Mouse (Mus musculus) kidney, embryonic 16.5 days (tissue): Measurements from ENCODE around the gene Dlx4. TPM values are rescaled to one million over a fixed set of nuclear protein-coding genes. Genes with fewer than 3 reads are reported as not detected.
A peak's percentile ranks its signal among the peaks of the same experiment; 100 is the strongest.

ENCODE experiments used
- ATAC-seq: fragments of 200-750 bp; cut with Nextera tagmentation; 2 replicates; pipeline ENCODE4 v1.8.0; 2017; ENCODE audit warnings: moderate TSS enrichment; ENCODE audit not compliant: low FRiP score, low TSS enrichment
- H3K27ac ChIP-seq: fragments of 300-500 bp; sonication (generic); 2 replicates; pipeline ENCODE4 v1.5.1; 2014; ENCODE audit warnings: low read length
- H3K27me3 ChIP-seq: fragments of 300-500 bp; sonication (generic); 2 replicates; pipeline ENCODE4 v1.6.1; 2014; ENCODE audit warnings: low read length, control low read depth, mixed read lengths; ENCODE audit not compliant: insufficient read depth
- H3K36me3 ChIP-seq: fragments of 300-500 bp; sonication (generic); 2 replicates; pipeline ENCODE4 v1.6.1; 2014; ENCODE audit warnings: low read length, control low read depth, mixed read lengths; ENCODE audit not compliant: insufficient read depth
- H3K4me1 ChIP-seq: fragments of 300-500 bp; sonication (generic); 2 replicates; pipeline ENCODE4 v1.6.1; 2014; ENCODE audit warnings: low read length, control low read depth, mixed read lengths; ENCODE audit not compliant: insufficient read depth
- H3K4me2 ChIP-seq: fragments of 300-500 bp; sonication (generic); replicated peaks from 2 replicates; pipeline ENCODE4 v1.6.1; 2014; ENCODE audit warnings: low read depth, low read length
- H3K4me3 ChIP-seq: fragments of 300-500 bp; sonication (generic); 2 replicates; pipeline ENCODE4 v1.5.1; 2014; ENCODE audit warnings: mild to moderate bottlenecking, low read length
- H3K9ac ChIP-seq: fragments of 300-500 bp; sonication (generic); replicated peaks from 2 replicates; pipeline ENCODE4 v1.6.1; 2014; ENCODE audit warnings: low read length
- H3K9me3 ChIP-seq: fragments of 300-500 bp; sonication (generic); 2 replicates; pipeline ENCODE4 v1.6.1; 2016; ENCODE audit warnings: low read length, control low read depth
- whole genome bisulfite sequencing: fragments of 180-500 bp; shearing (Covaris S2); extraction: QIAGEN DNeasy Blood & Tissue Kit; methylation state at CpG from one replicate; pipeline ENCODE4 v1.1.7; 2014; 5-methylcytosine and 5-hydroxymethylcytosine counted together
- polyA plus RNA-seq: library from polyadenylated mRNA; unstranded; fragments of >200 nt; fragmentation: Nextera tagmentation; extraction: Ambion mirVana; gene quantifications from 2 replicates; pipeline ENCODE4 v1.2.1, GENCODE M21; 2015

The Dlx4 gene
- polyA plus RNA-seq, 1 experiment from 2014 or later = not detected

- H3K27me3 ChIP-seq = no peaks in the 10 kb centered on the region
- no peak overlapping the region for H3K4me2 ChIP-seq
- H3K36me3 ChIP-seq = no peaks in the 10 kb centered on the region
- peaks cover under 1% of the 10 kb centered on the region; the same call in 1 of the 2 replicates for H3K9me3 ChIP-seq
- no peak overlapping the region for H3K9ac ChIP-seq
- 71% methylated on average over 6 of the region's 6 CpGs for WGBS
- H3K4me1 ChIP-seq = peaks cover 44% of the 10 kb centered on the region
- ATAC-seq = no peak
- H3K27ac ChIP-seq = no peak overlapping the region
- no peak overlapping the region for H3K4me3 ChIP-seq
These were observed 48.2 kb downstream of the Dlx4 start for GRCm38 (mm10) chr11:95097889-95098288.

GRCm38 (mm10) chr11:95096608-95097373 lies 49.3 kb downstream of the Dlx4 start:
- H3K36me3 ChIP-seq = no peaks in the 10 kb centered on the region
- no peak overlapping the region for H3K4me3 ChIP-seq
- peak; percentile 79 for ATAC-seq
- no peaks in the 10 kb centered on the region for H3K27me3 ChIP-seq
- H3K9me3 ChIP-seq = no peaks in the 10 kb centered on the region
- 0 out of 2 replicates have a peak overlapping the region, but pooled peaks have one; percentile 37 for H3K9ac ChIP-seq
- peaks cover 43% of the 10 kb centered on the region for H3K4me1 ChIP-seq
- 38% methylated on average over 4 of the region's 4 CpGs for WGBS
- H3K27ac ChIP-seq = peak overlapping the region; percentile 79
- no peak overlapping the region for H3K4me2 ChIP-seq

DNA sequence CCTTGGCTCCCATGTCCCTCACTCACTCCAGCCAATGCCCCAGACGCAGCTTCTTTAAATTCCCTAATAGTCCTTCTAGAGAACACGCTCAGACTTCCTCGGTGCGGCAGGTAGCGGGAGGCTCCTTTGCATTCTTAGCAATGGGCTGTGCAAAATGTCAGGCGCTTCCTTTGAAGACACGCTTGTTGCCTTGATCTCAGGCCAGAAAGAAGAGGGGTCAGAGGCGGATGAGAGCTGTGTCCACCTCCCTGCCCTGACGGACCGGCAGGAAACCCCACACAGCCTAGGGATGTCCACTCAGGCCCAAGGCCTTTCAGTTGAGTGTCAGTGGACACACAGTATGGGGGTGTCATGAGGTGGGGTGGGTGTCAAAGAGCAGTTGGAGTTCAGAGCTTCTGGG lies 50.5 kb downstream of the Dlx4 start:
- no peak for ATAC-seq
- 48% methylated on average over 10 of the region's 10 CpGs for WGBS
- no peak overlapping the region for H3K27ac ChIP-seq

DNA sequence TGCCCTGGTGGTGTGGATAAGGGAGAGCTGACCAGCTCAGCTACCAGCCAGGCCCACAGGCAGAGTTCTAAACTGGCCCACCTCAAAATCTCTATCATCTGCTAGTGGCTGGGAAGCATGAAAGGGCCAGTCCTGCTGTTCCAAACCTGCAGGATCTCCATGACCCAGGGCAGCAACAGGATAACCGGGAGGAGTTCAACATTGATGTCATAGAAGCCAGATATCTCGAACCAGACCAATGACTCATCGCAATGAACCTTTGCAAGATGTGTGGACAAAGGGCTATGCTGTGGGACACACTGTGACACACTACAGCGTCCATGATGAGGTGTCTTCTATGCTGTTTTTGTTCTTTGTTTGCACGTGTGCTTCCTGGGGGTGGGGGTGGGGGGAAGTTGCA lies 53.0 kb downstream of the Dlx4 start:
- Histone ChIP-seq H3K4me3 (no peak overlapping the region), H3K36me3 (no peaks in the 10 kb centered on the region), H3K9ac (no peak overlapping the region), H3K4me1 (peaks cover 32% of the 10 kb centered on the region), H3K27me3 (no peaks in the 10 kb centered on the region), H3K27ac (no peak overlapping the region), H3K4me2 (no peak overlapping the region), H3K9me3 (no peaks in the 10 kb centered on the region)
- 71% methylated on average over 5 of the region's 5 CpGs for WGBS
- no peak for ATAC-seq

More for the DNA sequence above, 50.5 kb downstream of the Dlx4 start:
- H3K4me1 ChIP-seq = peaks cover 31% of the 10 kb centered on the region
- no peaks in the 10 kb centered on the region for H3K9me3 ChIP-seq
- no peak overlapping the region for H3K4me3 ChIP-seq
- no peak overlapping the region for H3K9ac ChIP-seq
- H3K27me3 ChIP-seq = no peaks in the 10 kb centered on the region
- no peak overlapping the region for H3K4me2 ChIP-seq
- H3K36me3 ChIP-seq = no peaks in the 10 kb centered on the region

Other genes with a start within 250 kb of the Dlx4 start
- gene Col1a1, start 210.0 kb downstream of the Dlx4 start, polyA plus RNA-seq = 869 and 941 TPM in 2 replicates
- gene Hils1, start 178.7 kb downstream of the Dlx4 start, polyA plus RNA-seq = not detected in 2 replicates
- gene Sgca, start 169.9 kb downstream of the Dlx4 start, polyA plus RNA-seq = 0.19 and 0.71 TPM in 2 replicates
- gene Ppp1r9b, start 155.2 kb downstream of the Dlx4 start, polyA plus RNA-seq = 9.9 and 10.7 TPM in 2 replicates
- 19.2 and 21.2 TPM in 2 replicates for gene Samd14, start 136.4 kb downstream of the Dlx4 start, polyA plus RNA-seq
- gene Pdk2, start 104.9 kb downstream of the Dlx4 start, polyA plus RNA-seq = 72.3 and 85.2 TPM in 2 replicates
- 25.5 and 25.8 TPM in 2 replicates for gene Itga3, start 69.5 kb downstream of the Dlx4 start, polyA plus RNA-seq
- gene Dlx3, start 26.1 kb downstream of the Dlx4 start, polyA plus RNA-seq = 1.1 TPM in 2 replicates
- gene Tac4, start 115.3 kb upstream of the Dlx4 start, polyA plus RNA-seq = 0.12 TPM in 1 of 2 replicates, not detected in the other
- 85.0 and 92.3 TPM in 2 replicates for gene Kat7, start 164.0 kb upstream of the Dlx4 start, polyA plus RNA-seq
- 9.9 and 10.1 TPM in 2 replicates for gene Fam117a, start 190.8 kb upstream of the Dlx4 start, polyA plus RNA-seq
- gene Slc35b1, start 238.4 kb upstream of the Dlx4 start, polyA plus RNA-seq = 99.2 and 102 TPM in 2 replicates